ENCODE assay signal across 10 mouse cellular contexts in the genomic region with DNA sequence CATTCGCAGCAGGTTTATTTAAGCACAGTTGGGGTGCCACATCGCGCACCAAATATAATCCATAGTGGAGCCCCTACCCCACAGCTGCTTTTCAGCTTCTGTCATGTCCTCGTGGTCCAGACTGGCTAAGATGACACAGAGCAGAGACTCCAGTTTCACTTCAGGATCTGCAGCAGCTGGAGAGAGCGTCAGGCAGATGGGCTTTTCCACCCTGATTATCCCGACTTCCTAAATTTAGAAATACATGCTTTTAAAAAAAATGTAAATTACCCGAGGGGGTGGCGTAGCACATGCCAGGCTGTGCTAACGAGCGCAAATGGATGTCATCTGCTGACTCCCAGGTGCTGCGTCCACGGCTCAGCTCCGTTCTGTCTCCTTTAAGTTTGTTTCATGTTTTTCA. TPM values are rescaled to one million over a fixed set of nuclear protein-coding genes. Genes with fewer than 3 reads are reported as not detected.
DNase-seq lines count a peak whose midpoint lies in the region; ATAC-seq and TF ChIP-seq lines count a peak whose summit lies in the region.
"Had no signal": no experiment of that assay in that cellular context is flagged by ENCODE, and none has a peak within 500 bp of the region (broad histone marks: within the 10 kb centered on the region; RNA-seq: fewer than 3 reads in every experiment).

No protein-coding gene starts in this region.

- no peaks in the 10 kb centered on the region for H3K27me3 ChIP-seq in heart, embryonic 14.5 days (ENCODE audit: control insufficient read depth, insufficient read depth, low read length)
- no peaks in the 10 kb centered on the region for H3K27me3 ChIP-seq in heart, adult 2 months (ENCODE audit: control insufficient read depth, insufficient read depth, low read length)
- no peaks in the 10 kb centered on the region for H3K27me3 ChIP-seq in forebrain, embryonic 15.5 days
- H3K27me3 ChIP-seq: megakaryocyte, embryonic 14.5 days had no signal

- no peak for TF ChIP-seq CTCF in heart, adult 2 months (IDR thresholded peaks at IDR 0.05)
- no peak for TF ChIP-seq CTCF in olfactory bulb, adult 2 months (IDR thresholded peaks at IDR 0.05; ENCODE audit: insufficient read depth, low read depth, low read length)

- H3K36me3 ChIP-seq in heart, embryonic 14.5 days (ENCODE audit: control insufficient read depth, insufficient read depth, low read length) = no peaks in the 10 kb centered on the region
- no peaks in the 10 kb centered on the region for H3K36me3 ChIP-seq in heart, adult 2 months (ENCODE audit: control insufficient read depth, insufficient read depth, low read length)
- H3K36me3 ChIP-seq in forebrain, embryonic 15.5 days = no peaks in the 10 kb centered on the region

- no peaks in the 10 kb centered on the region for H3K79me2 ChIP-seq in heart, adult 2 months (replicated peaks; ENCODE audit: control insufficient read depth, insufficient read depth, low read length)

- intact Hi-C loops in heart, adult 2 months (cut with DNase I) = no loop called here

- peak overlapping the region; percentile 46 for H3K4me2 ChIP-seq in heart, embryonic 14.5 days (ENCODE audit: low read length)
- peak overlapping the region; percentile 16 for H3K4me2 ChIP-seq in forebrain, embryonic 15.5 days (replicated peaks)

- H3K9me3 ChIP-seq in heart, embryonic 14.5 days (ENCODE audit: control insufficient read depth, low read length) = no peaks in the 10 kb centered on the region
- no peaks in the 10 kb centered on the region for H3K9me3 ChIP-seq in forebrain, embryonic 15.5 days
- H3K9me3 ChIP-seq: megakaryocyte, embryonic 14.5 days had no signal

- peaks cover 0 to 4% of the 10 kb centered on the region in 2 experiments; a peak in 2 of 4 replicates for H3K4me1 ChIP-seq in heart, embryonic 14.5 days (ENCODE audit: control insufficient read depth in 2 of 2, insufficient read depth in 2 of 2, low read length in 2 of 2)
- no peaks in the 10 kb centered on the region for H3K4me1 ChIP-seq in heart, adult 2 months (ENCODE audit: control insufficient read depth, insufficient read depth, low read length)
- H3K4me1 ChIP-seq in forebrain, embryonic 15.5 days = peaks cover 15% of the 10 kb centered on the region
- peaks cover 26% of the 10 kb centered on the region for H3K4me1 ChIP-seq in olfactory bulb, adult 2 months (ENCODE audit: control insufficient read depth, insufficient read depth, low read length)
- H3K4me1 ChIP-seq: megakaryocyte, embryonic 14.5 days had no signal

- no peak for DNase-seq in heart, adult 2 months
- peak; percentile 57 to 64 for DNase-seq in layer of hippocampus, postnatal 36 days
- no peak for DNase-seq in adrenal gland, postnatal 25 days
- no peak for DNase-seq in testis, postnatal 14 days (ENCODE audit: low spot score)
- DNase-seq in urinary bladder, postnatal 36 days (ENCODE audit: low spot score in 2 of 2) = no peak
- DNase-seq: kidney, postnatal 36 days had no signal

- no peak overlapping the region for H3K27ac ChIP-seq in heart, embryonic 14.5 days (replicated peaks in 1 of 2; ENCODE audit: control insufficient read depth in 1 of 2, insufficient read depth in 1 of 2, low read depth in 2 of 2, low read length in 2 of 2)
- H3K27ac ChIP-seq in heart, adult 2 months = no peak overlapping the region
- peak overlapping the region; percentile 39 for H3K27ac ChIP-seq in forebrain, embryonic 15.5 days (replicated peaks)
- H3K27ac ChIP-seq in olfactory bulb, adult 2 months (ENCODE audit: insufficient read depth, low read depth, low read length) = peak overlapping the region; percentile 33; the same call in 1 of the 2 replicates

- ATAC-seq in heart, embryonic 14.5 days (ENCODE audit: insufficient number of reproducible peaks, insufficient read depth, low FRiP score, low read depth) = no peak
- ATAC-seq in forebrain, embryonic 15.5 days (replicated peaks) = peak; percentile 89

- H3K9ac ChIP-seq in heart, embryonic 14.5 days (ENCODE audit: low read length) = no peak overlapping the region
- no peak overlapping the region for H3K9ac ChIP-seq in heart, adult 2 months (ENCODE audit: low read depth, low read length)
- H3K9ac ChIP-seq in forebrain, embryonic 15.5 days (replicated peaks) = no peak overlapping the region

- no peak overlapping the region; a peak in 1 of 4 replicates for H3K4me3 ChIP-seq in heart, embryonic 14.5 days (ENCODE audit: control insufficient read depth in 1 of 2, insufficient read depth in 1 of 2, low read depth in 1 of 2, low read length in 2 of 2)
- no peak overlapping the region for H3K4me3 ChIP-seq in heart, adult 2 months
- no peak overlapping the region for H3K4me3 ChIP-seq in forebrain, embryonic 15.5 days
- H3K4me3 ChIP-seq in olfactory bulb, adult 2 months (ENCODE audit: insufficient read depth, low read depth, low read length) = peak overlapping the region; percentile 27
- H3K4me3 ChIP-seq: megakaryocyte, embryonic 14.5 days had no signal

- TF ChIP-seq POLR2A in heart, adult 2 months (IDR thresholded peaks at IDR 0.05; ENCODE audit: insufficient read depth, low read depth, low read length) = no peak
- TF ChIP-seq POLR2A in olfactory bulb, adult 2 months (IDR thresholded peaks at IDR 0.05; ENCODE audit: insufficient read depth, low read depth, low read length) = no peak

- no peak for TF ChIP-seq EP300 in heart, adult 2 months (IDR thresholded peaks at IDR 0.05; ENCODE audit: insufficient read depth, low read depth, low read length)

- 44% methylated on average over 13 of the region's 13 CpGs for WGBS in heart, embryonic 14.5 days
- WGBS in heart, adult 2 months = 59% methylated on average over 13 of the region's 13 CpGs
- WGBS in forebrain, embryonic 15.5 days = 36% methylated on average over 13 of the region's 13 CpGs
- 18% methylated on average over 13 of the region's 13 CpGs for WGBS in olfactory bulb, adult 2 months

RNA-seq across cellular contexts. Expression of gene Igsf11, which starts 32.5 kb away (rescaled TPM):
- polyA plus RNA-seq in heart, embryonic 14.5 days (2014; fragmentation: Nextera tagmentation; extraction: Ambion mirVana) = 0.19 and 0.36 TPM in 2 replicates
- under 1 TPM; 0.48 to 0.76 TPM for total RNA-seq in heart, adult 2 months (2021)
- polyA plus RNA-seq in heart, adult 2 months (2012; rRNA removed) = 0.50 and 1.0 TPM in 2 replicates
- 3.5 and 4.1 TPM in 2 replicates for polyA plus RNA-seq in forebrain, embryonic 15.5 days (2015; fragmentation: Nextera tagmentation; extraction: Ambion mirVana)
- 10 to 100 TPM; 43.9 to 46.8 TPM for total RNA-seq in layer of hippocampus, postnatal 36 days (2021)
- polyA plus RNA-seq in olfactory bulb, adult 2 months (2012; ENCODE audit: insufficient read depth, insufficient read length, low replicate concordance, missing spikeins) = not detected in 2 replicates
- 18.8 and 21.8 TPM in 2 replicates for total RNA-seq in adrenal gland, postnatal 25 days (2021)

Comparison
In these comparisons a context has a peak if more than half of its experiments do, and no peak if none do; other contexts are left out.
1. H3K27ac ChIP-seq: peak in forebrain, embryonic 15.5 days (single experiment) and olfactory bulb, adult 2 months (single experiment); none in heart, embryonic 14.5 days (0 of 2) and heart, adult 2 months (single experiment).
2. DNase-seq: peak in layer of hippocampus, postnatal 36 days (2 of 2); none in heart, adult 2 months (0 of 2), adrenal gland, postnatal 25 days (single experiment), testis, postnatal 14 days (single experiment) and urinary bladder, postnatal 36 days (0 of 2).